Mouse (Mus musculus): Measurements from ENCODE around the gene Wdr89. TPM values are rescaled to one million over a fixed set of nuclear protein-coding genes. Genes with fewer than 3 reads are reported as not detected.

The Wdr89 gene
- polyA plus RNA-seq, 2 experiments from 2014 or later, result 18.1 to 24.9 TPM

DNA sequence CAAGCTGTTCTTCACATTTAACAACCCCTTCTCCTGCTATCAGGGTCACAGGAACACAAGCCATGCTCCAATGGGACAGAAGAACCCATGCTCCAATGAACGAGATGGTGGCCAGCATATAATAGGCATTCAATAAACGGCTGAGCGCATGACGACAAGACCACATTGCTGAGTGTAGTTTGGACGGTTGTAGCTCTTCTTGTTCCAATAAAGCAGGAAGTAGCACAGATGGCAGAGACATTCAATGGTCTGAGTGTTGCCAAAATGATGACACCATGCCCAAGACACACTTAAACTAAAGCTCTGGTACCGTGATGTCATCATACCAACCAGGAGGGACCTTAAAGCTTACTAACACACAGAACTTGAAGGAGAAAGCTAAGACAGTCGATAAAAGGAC is 56.6 kb downstream of the Wdr89 start:
- ATAC-seq, result no peak

DNA sequence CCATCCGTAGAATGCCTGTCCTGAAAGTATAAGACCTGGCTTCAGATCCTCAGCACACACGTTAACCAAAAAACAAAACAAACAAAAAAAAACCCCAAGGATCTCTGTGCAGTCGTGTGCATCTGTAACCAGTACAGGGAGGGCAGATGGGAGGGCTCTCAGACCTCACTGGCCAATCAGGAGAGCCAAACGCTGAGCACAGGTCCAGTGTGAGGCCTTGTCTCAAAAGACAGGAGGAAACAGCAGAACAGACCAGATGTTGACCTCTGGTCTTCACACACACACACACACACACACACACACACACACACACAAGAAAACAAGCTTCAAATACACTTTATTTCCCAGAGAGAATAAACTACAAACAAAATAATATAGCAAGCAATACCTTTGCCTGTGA is 69.8 kb downstream of the Wdr89 start:
- ATAC-seq, result no peak

DNA sequence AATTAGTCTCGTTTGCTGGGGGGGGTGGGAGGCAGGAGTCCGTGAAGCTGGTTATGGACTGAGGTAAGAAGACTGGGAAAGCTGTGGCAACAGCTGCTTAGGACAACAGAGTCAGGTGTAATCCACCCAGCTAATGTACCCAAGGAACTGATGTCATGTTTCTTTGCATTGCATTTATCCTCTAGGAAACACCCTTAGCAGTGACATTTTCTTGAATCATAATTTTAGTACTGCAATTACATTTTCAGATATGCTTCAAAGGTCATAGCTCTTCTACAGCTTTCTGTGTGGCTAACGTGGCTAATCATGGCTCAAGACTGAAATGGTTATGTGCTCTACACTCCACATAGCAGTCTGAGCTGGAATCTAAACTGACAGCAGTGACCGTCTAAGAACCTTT is 70.3 kb downstream of the Wdr89 start:
- ATAC-seq, result no peak

DNA sequence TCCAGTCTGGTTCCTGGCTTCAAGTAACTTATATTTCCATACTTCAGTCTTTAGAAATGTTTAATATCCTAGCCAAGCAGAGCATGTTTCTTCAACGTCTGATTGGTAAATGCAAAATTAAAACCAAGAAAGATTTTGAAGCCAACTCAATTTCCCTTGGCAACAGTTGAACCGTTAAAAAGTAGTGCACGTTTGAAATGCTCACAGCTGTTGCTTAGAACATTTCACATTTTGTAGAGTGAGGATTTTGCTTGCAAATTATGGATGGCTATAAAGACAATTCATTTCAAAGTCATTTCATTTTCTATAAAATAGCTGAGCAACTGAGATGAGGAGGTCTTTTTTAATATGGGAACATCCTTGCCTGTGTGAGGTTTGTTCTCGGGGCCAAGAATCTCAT is 71.6 kb downstream of the Wdr89 start:
- no peak for ATAC-seq

DNA sequence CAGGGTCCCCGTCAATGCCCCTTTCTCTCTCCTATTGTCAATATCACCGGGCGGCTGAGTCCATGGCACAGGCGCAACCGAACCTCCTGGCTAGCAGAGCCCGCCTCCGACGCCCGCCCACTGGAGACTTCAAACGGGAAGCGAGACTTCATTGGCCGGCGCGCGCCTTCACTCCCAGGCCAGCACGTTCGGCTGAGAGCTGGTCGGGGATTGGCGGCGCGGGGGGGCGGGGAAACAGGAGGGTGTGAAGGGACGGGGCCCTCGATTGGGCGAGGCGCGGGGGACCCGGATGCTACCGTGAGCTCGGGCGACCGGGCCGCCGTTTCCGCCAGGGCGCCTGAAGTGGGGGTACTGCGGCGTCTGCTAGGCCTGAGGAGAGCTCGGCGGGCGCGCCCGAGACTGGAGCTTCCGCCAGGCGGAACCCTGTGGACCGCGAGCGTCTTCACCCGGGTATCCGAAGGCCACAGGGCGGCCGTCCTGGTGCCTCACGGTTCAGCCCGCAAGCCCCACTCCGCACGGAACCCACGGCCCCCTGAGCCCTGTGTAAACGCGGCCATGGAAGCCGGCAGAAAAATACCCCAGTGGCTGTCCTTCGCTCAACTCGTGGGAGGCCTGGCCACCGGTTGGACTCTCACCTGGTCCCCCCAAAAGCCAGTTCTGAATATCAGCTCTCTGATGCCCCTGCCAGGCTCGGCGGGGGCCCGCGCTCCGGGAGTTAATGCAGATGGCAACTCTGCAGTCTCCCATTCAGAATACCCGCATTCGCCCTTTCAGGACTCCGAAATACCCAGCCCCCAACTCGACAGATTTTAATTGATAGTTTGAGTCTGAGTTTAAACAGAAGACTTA is 73.0 kb downstream of the Wdr89 start, which contains the start of gene Ppp2r5e:
Ppp2r5e (minus strand) TSS at position 92 of the 849 bp plus-strand sequence.
- ATAC-seq, result peak; percentile 96

DNA sequence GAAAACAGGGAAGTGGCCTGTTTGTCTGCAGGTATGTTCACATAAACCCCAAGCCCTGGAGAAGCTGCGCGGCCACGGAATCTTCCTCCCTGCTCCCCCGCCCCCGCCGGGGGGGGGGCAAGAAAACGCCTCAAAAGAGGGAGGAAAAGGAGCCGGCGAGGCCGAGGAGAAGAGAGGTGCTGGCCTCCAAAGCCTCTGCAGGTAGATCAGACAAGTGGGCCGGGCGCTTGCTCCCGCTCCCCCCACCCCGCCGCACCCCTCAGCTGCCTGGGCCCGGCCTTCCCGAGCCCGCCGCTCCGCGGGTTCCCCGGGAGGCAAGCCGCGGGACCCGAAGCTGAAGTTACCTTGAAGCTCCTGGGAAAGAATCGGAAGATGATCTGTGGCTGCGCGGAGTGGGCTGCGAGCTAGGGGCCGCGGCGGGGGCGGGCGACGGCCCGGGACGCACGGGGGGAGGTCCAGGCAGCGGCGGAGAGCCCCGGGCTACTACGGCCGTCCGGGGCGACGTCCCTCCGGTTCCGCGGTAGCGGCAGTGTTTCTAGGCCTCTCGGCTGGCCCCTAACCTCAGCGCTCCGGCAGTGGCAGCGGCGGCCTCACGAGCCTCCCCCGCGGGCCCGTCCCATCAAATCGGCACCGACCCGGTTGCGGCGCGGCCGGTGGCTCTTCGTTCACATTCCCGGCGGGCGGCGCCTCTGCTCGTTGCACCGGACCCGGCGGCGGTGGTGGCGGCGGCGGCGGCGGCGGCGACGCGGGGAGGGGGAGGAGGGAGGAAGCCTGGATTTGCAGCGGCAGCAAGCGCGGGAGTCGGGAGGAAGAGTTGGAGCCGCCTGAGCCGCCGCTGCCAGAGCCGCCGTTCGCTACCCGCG is 73.8 kb downstream of the Wdr89 start:
- peak; percentile 13 for ATAC-seq

DNA sequence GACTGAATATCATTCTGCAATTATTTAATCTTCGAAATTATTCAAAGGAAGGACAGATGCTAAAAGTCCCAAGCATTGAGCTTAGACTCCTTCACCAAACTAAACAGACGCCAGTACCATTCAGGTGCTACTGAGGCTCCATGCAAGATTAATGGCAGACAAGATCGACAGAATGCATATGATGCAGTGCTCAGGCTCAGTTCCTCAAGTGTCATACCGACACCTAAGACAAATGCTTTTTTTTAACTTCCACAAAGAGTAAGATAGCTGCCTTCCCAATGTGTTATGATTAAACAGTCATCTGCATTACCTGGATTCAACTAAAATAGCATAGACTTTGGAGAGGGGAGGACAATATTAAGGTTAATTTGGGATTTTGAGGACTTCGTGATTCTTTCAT is 74.9 kb downstream of the Wdr89 start:
- no peak for ATAC-seq

DNA sequence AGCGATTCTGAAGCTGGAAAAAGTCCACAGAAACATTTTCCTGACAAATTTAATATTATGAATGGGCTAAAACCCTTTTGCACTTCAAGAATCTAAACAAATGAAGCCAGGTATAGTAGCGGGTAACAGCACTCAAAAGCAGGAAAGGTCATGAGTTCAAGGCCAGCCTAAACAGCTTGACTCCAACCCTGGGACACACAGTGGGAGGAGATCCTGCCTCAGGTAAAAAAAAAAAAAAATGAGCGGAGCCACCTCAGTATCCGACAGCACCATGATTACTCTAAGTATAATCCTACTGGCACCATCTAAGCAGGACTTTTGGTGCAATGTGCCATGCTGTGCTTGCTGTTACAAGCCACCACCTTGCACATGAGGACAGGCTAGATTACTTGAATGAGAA is 75.5 kb downstream of the Wdr89 start:
- ATAC-seq, result no peak

DNA sequence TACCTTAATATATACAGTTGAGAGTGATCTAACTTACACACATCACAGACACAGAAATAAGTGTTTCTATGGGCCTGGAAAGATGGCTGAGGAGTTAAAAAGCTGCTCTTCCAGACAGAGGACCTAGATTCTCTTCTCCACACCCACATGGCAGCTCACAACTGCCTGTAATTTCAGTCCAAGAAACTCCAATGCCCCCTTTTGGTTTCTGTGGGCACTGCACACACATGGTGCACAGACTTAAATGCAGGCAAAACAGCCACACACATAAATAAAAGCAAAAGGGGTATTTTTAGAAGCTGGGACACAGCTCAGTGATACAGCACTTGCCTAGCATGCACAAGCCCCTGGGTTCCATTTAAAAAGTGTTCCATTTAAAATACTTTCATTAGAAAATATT is 81.8 kb downstream of the Wdr89 start:
- no peak for ATAC-seq

DNA sequence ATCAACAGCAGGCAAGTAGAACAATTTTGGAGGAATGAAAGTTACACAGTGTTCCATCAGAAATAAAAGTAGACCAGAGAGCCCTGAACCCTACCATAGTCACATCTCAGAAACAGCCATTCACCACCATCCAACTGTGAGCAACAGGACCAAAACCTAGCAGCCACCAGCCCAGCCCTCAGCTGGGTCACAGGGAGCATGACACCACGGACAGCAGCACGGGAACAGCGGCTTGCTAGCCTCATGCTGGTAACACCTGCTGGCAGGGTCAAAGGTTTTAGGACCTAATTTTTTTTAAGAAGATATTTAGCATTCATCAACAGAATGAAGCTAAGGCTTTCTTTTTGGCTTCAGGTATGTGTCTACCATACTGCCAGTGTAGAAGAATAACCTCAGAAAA is 85.6 kb downstream of the Wdr89 start:
- ATAC-seq, result no peak

Other genes starting within 250 kb of the Wdr89 start
- 1 to 10 TPM; 4.8 to 7.9 TPM for gene Ppp2r5e, start 73.3 kb downstream of the Wdr89 start, polyA plus RNA-seq (2017; shearing (Covaris generic))
- gene Sgpp1, start 66.2 kb upstream of the Wdr89 start, polyA plus RNA-seq (2017; shearing (Covaris generic)), result 10 to 100 TPM in 1 of 2 experiments, 1 to 10 TPM in 1; 9.7 to 18.9 TPM
- gene Syne2, start 148.6 kb upstream of the Wdr89 start, polyA plus RNA-seq (2017; shearing (Covaris generic)), result 10 to 100 TPM; 10.9 to 19.2 TPM